Mouse (Mus musculus) hindbrain, embryonic 14.5 days (tissue): ENCODE measurements around the gene Rxfp1. TPM values are rescaled to one million over a fixed set of nuclear protein-coding genes. Genes with fewer than 3 reads are reported as not detected.
A peak's percentile ranks its signal among the peaks of the same experiment; 100 is the strongest.

Experiments used
- ATAC-seq: fragments of 200-750 bp; cut with Nextera tagmentation; 2 replicates; pipeline ENCODE4 v1.8.0; 2017; ENCODE audit warnings: moderate number of reproducible peaks, mild to moderate bottlenecking, moderate TSS enrichment, moderate library complexity; ENCODE audit not compliant: low FRiP score
- DNase-seq: peaks from one replicate; pipeline ENCODE4 v3.0.0-alpha.2; 2015; ENCODE audit warnings: low spot score
- H3K27ac ChIP-seq: fragments of 300-500 bp; sonication (generic); 2 replicates; pipeline ENCODE4 v1.5.1; 2014; ENCODE audit warnings: mild to moderate bottlenecking, moderate library complexity
- H3K27me3 ChIP-seq: fragments of 300-500 bp; sonication (generic); 2 replicates; pipeline ENCODE4 v1.6.1; 2014; ENCODE audit warnings: mild to moderate bottlenecking, low read length, mixed read lengths; ENCODE audit not compliant: control insufficient read depth, insufficient read depth
- H3K36me3 ChIP-seq: fragments of 300-500 bp; sonication (generic); replicated peaks from 2 replicates; pipeline ENCODE4 v1.6.1; 2014; ENCODE audit not compliant: control insufficient read depth, insufficient read depth
- H3K4me1 ChIP-seq: fragments of 300-500 bp; sonication (generic); replicated peaks from 2 replicates; pipeline ENCODE4 v1.6.1; 2014; ENCODE audit warnings: antibody characterized with exemption, low read length, mixed read lengths; ENCODE audit not compliant: control insufficient read depth, insufficient read depth
- H3K4me2 ChIP-seq: fragments of 300-500 bp; sonication (generic); replicated peaks from 2 replicates; pipeline ENCODE4 v1.6.1; 2014; ENCODE audit warnings: mild to moderate bottlenecking, moderate library complexity
- H3K4me3 ChIP-seq: fragments of 300-500 bp; sonication (generic); replicated peaks from 2 replicates; pipeline ENCODE4 v1.5.1; 2014; ENCODE audit warnings: mild to moderate bottlenecking, low read length
- H3K9ac ChIP-seq: fragments of 300-500 bp; sonication (generic); 2 replicates; pipeline ENCODE4 v1.6.1; 2014
- H3K9me3 ChIP-seq: fragments of 300-500 bp; sonication (generic); 2 replicates; pipeline ENCODE4 v1.6.1; 2016; ENCODE audit warnings: low read length; ENCODE audit not compliant: control insufficient read depth
- WGBS: fragments of 180-500 bp; shearing (Covaris S2); extraction: QIAGEN DNeasy Blood & Tissue Kit; methylation state at CpG from one replicate; pipeline ENCODE4 v1.1.7; 2014; 5-methylcytosine and 5-hydroxymethylcytosine counted together
- polyA plus RNA-seq: library from polyadenylated mRNA; unstranded; fragments of >200 nt; fragmentation: Nextera tagmentation; extraction: Ambion mirVana; gene quantifications from 2 replicates; pipeline ENCODE4 v1.2.1, GENCODE M21; 2014

The Rxfp1 gene
- polyA plus RNA-seq, 1 experiment from 2014 or later, result 0.05 TPM

- Histone ChIP-seq H3K9ac (no peak overlapping the region), H3K9me3 (no peaks in the 10 kb centered on the region), H3K27me3 (no peaks in the 10 kb centered on the region), H3K4me3 (no peak overlapping the region), H3K4me2 (no peak overlapping the region), H3K27ac (no peak overlapping the region), H3K36me3 (no peaks in the 10 kb centered on the region), H3K4me1 (no peaks in the 10 kb centered on the region)
- ATAC-seq (no peak), DNase-seq (no peak)
- WGBS, result 90% methylated on average over 3 of the region's 3 CpGs
Observed at GRCm38 (mm10) chr3:79676411-79676810, 61.3 kb downstream of the Rxfp1 start.

- H3K27ac ChIP-seq, result no peak overlapping the region
- H3K9me3 ChIP-seq, result no peaks in the 10 kb centered on the region
- no peak overlapping the region for H3K9ac ChIP-seq
- H3K36me3 ChIP-seq, result no peaks in the 10 kb centered on the region
- no peak for ATAC-seq
- no peak overlapping the region for H3K4me2 ChIP-seq
- WGBS, result 85% methylated on average over 5 of the region's 5 CpGs
- no peak for DNase-seq
- H3K4me1 ChIP-seq, result no peaks in the 10 kb centered on the region
- H3K4me3 ChIP-seq, result no peak overlapping the region
- no peaks in the 10 kb centered on the region for H3K27me3 ChIP-seq
Observed at GRCm38 (mm10) chr3:79674641-79675040, 63.0 kb downstream of the Rxfp1 start.

DNA sequence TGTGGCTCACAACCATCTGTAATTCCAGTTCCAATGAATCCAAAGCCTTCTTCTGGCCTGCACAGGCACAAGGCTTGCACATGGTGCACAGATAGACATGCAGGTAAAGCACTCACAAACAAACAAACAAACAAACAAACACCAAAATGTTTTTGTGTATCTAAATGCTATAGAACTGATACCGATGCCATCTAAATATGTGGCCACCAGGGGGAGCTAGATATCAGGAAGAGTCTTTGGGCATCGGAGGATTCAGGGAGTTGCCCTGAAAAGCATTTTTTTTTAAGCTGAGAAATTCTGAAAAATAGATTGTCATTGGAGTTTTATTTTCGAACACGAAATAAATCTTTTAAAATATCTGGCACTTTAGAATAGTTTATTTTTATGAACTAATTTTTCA, 64.6 kb downstream of the Rxfp1 start:
- ATAC-seq, result no peak
- no peaks in the 10 kb centered on the region for H3K27me3 ChIP-seq
- no peak overlapping the region for H3K4me3 ChIP-seq
- no peak overlapping the region for H3K4me2 ChIP-seq
- no peak overlapping the region for H3K9ac ChIP-seq
- H3K36me3 ChIP-seq, result no peaks in the 10 kb centered on the region
- H3K4me1 ChIP-seq, result no peaks in the 10 kb centered on the region
- no peak overlapping the region for H3K27ac ChIP-seq
- DNase-seq, result peak; percentile 85
- H3K9me3 ChIP-seq, result no peaks in the 10 kb centered on the region
- 18% methylated on average over 4 of the region's 4 CpGs for WGBS

DNA sequence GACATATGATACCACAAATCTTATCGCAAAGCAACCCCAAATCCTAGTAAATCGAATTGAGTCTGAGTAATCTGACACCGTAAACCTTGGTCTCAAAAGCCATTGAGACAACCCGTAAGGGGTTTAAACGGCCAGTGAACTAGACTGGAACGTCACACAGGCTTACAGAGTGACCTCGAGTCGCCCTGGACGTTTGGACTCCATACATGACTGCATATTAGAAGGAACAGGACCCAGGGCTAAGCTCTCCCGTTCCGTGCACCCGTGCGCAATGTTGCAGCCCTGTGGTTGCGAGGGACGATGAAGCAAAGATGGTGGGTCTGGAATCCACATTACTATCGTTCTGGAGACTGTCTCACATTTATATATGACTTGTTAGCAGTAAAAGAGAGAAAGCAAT, 65.5 kb downstream of the Rxfp1 start:
- Histone ChIP-seq H3K27me3 (no peaks in the 10 kb centered on the region), H3K4me1 (no peaks in the 10 kb centered on the region), H3K27ac (no peak overlapping the region), H3K4me2 (no peak overlapping the region), H3K36me3 (no peaks in the 10 kb centered on the region), H3K9me3 (no peaks in the 10 kb centered on the region), H3K9ac (no peak overlapping the region), H3K4me3 (no peak overlapping the region)
- WGBS, result 83% methylated on average over 16 of the region's 16 CpGs
- DNase-seq (no peak), ATAC-seq (no peak)

GRCm38 (mm10) chr3:79670556-79670955, 67.1 kb downstream of the Rxfp1 start:
- ATAC-seq, result no peak
- no peaks in the 10 kb centered on the region for H3K9me3 ChIP-seq
- no peaks in the 10 kb centered on the region for H3K4me1 ChIP-seq
- H3K4me2 ChIP-seq, result no peak overlapping the region
- H3K27ac ChIP-seq, result no peak overlapping the region
- no peak for DNase-seq
- WGBS, result 83% methylated on average over 7 of the region's 7 CpGs
- H3K4me3 ChIP-seq, result no peak overlapping the region
- H3K9ac ChIP-seq, result no peak overlapping the region
- H3K36me3 ChIP-seq, result no peaks in the 10 kb centered on the region
- H3K27me3 ChIP-seq, result no peaks in the 10 kb centered on the region

DNA sequence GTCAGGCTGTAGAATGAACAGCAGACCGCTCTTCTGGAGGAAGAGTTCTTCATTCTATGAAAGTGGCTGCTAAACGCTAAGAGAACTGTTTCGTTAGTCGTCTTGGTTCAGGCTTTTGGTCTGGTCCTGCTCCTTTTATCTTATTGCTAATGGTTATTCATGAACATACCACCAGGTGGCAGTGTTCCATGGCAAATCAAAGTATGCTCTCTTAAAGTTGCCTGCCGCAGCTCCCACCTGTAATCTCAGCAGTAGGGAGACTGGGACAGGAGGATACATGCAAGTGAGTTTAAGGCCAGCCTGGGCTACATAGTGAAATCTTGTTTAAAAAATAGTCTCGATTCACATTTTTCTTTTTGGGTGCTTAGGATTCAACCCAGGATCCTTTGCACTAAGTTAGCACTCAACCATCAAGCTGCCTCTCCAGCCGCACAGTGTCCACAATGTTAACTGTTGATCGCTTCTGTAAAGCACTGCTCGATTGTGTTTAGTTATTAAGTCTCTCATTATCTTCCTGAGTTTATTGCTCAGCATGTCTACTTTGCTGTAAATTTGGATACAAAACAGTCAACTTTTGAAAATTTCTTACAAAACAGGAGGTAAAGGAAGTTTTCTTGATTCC, 72.8 kb downstream of the Rxfp1 start:
- Histone ChIP-seq H3K27ac (no peak overlapping the region), H3K4me1 (no peaks in the 10 kb centered on the region), H3K9me3 (no peaks in the 10 kb centered on the region), H3K4me2 (no peak overlapping the region), H3K27me3 (no peaks in the 10 kb centered on the region), H3K36me3 (no peaks in the 10 kb centered on the region), H3K9ac (no peak overlapping the region), H3K4me3 (no peak overlapping the region)
- DNase-seq, result peak; percentile 85
- peak; percentile 46; the same call in 1 of the 2 replicates for ATAC-seq
- 43% methylated on average over 9 of the region's 9 CpGs for WGBS

DNA sequence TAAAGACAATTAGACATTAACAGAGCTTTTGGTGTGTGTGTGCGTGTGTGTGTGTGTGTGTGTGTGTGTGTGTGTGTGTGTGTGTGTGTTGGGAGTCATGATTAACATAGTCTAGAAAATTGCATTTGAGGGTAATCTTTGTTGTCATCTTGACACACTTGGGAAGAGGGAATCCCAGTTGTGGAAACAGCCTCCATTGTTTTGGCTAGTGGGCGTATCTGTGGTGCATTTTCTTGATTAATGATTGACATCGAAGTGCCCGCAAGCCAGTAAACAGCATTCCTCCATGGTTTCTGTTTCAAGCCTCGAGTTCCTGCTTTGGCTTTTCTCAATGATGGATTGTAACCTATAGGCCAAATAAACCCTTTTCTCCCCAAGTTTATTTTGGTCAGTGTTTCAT, 81.0 kb downstream of the Rxfp1 start:
- 50% methylated on average over 5 of the region's 5 CpGs for WGBS
- no peaks in the 10 kb centered on the region for H3K4me1 ChIP-seq
- DNase-seq, result no peak
- H3K4me3 ChIP-seq, result no peak overlapping the region
- H3K36me3 ChIP-seq, result no peaks in the 10 kb centered on the region
- no peak overlapping the region for H3K9ac ChIP-seq
- no peak overlapping the region for H3K4me2 ChIP-seq
- H3K27ac ChIP-seq, result no peak overlapping the region
- no peak for ATAC-seq
- no peaks in the 10 kb centered on the region for H3K27me3 ChIP-seq
- no peaks in the 10 kb centered on the region for H3K9me3 ChIP-seq

- no peak overlapping the region for H3K4me2 ChIP-seq
- H3K4me1 ChIP-seq, result no peaks in the 10 kb centered on the region
- no peak overlapping the region for H3K27ac ChIP-seq
- WGBS, result 93% methylated on average over 6 of the region's 6 CpGs
- H3K9ac ChIP-seq, result no peak overlapping the region
- no peak overlapping the region for H3K4me3 ChIP-seq
- no peak for DNase-seq
- no peak for ATAC-seq
- H3K9me3 ChIP-seq, result no peaks in the 10 kb centered on the region
- H3K27me3 ChIP-seq, result no peaks in the 10 kb centered on the region
- H3K36me3 ChIP-seq, result no peaks in the 10 kb centered on the region
Observed at GRCm38 (mm10) chr3:79652129-79652528, 85.6 kb downstream of the Rxfp1 start.

- DNase-seq, result peak; percentile 66
- Histone ChIP-seq H3K27me3 (no peaks in the 10 kb centered on the region), H3K4me3 (peak within 1 kb of the TSS; percentile 86), H3K9ac (peak within 1 kb of the TSS; percentile 80), H3K27ac (peak within 1 kb of the TSS; percentile 79), H3K4me2 (peak within 1 kb of the TSS; percentile 78), H3K36me3 (peaks cover 23% of the 10 kb centered on the region), H3K9me3 (0 out of 2 replicates have a peak, but pooled peaks cover 5% of the 10 kb centered on the region), H3K4me1 (peaks cover 11% of the 10 kb centered on the region)
- peak; percentile 38 for ATAC-seq
- WGBS, result 1% methylated on average over 10 of the region's 11 CpGs
Observed at GRCm38 (mm10) chr3:79629416-79629730, 108.3 kb downstream of the Rxfp1 start, which contains the start of gene Etfdh. TSS of gene Etfdh (minus strand) at chr3:79629500.
